ENCODE assay signal across 13 mouse cellular contexts in genomic region chr9:43934012-43934690, GRCm38 (mm10).
DNase-seq lines count a peak whose midpoint lies in the region; ATAC-seq and TF ChIP-seq lines count a peak whose summit lies in the region.
"Had no signal": no experiment of that assay in that cellular context is flagged by ENCODE, and none has a peak within 500 bp of the region (broad histone marks: within the 10 kb centered on the region; RNA-seq: fewer than 3 reads in every experiment).

No protein-coding gene starts in this region.

- H3K27ac ChIP-seq in hindbrain, embryonic 12.5 days: peak overlapping the region; percentile 58; the same call in 1 of the 2 replicates
- H3K27ac ChIP-seq in midbrain, embryonic 13.5 days: peak overlapping the region; percentile 67
- H3K27ac ChIP-seq in stomach, postnatal 0 days (replicated peaks): no peak overlapping the region
- H3K27ac ChIP-seq: limb, embryonic 12.5 days had no signal

- peak; percentile 43 to 51 for DNase-seq in right cerebral cortex, postnatal 10 days (ENCODE audit: low spot score in 2 of 2)
- no peak for DNase-seq in right cerebral cortex, adult 18-20 months
- no peak for DNase-seq in stomach, postnatal 0 days (ENCODE audit: low spot score)
- no peak for DNase-seq in heart, adult 8-10 months (ENCODE audit: low spot score)
- DNase-seq in layer of hippocampus, postnatal 36 days: no peak
- DNase-seq: adrenal gland, adult 8-10 months; cerebellum, adult 9-10 months; thymus, postnatal 36 days had no signal

- TF ChIP-seq EP300 in stomach, postnatal 0 days (optimal IDR thresholded peaks at IDR 0.05): no peak

- no peaks in the 10 kb centered on the region for H3K9me3 ChIP-seq in hindbrain, embryonic 12.5 days (replicated peaks)
- H3K9me3 ChIP-seq in midbrain, embryonic 13.5 days: no peaks in the 10 kb centered on the region
- no peaks in the 10 kb centered on the region for H3K9me3 ChIP-seq in stomach, postnatal 0 days (ENCODE audit: control insufficient read depth, low read length)
- H3K9me3 ChIP-seq: limb, embryonic 12.5 days had no signal

- H3K27me3 ChIP-seq in hindbrain, embryonic 12.5 days: peaks cover 10% of the 10 kb centered on the region
- peaks cover 23% of the 10 kb centered on the region for H3K27me3 ChIP-seq in midbrain, embryonic 13.5 days
- no peaks in the 10 kb centered on the region for H3K27me3 ChIP-seq in stomach, postnatal 0 days (ENCODE audit: control insufficient read depth, insufficient read depth, low read length)

- no peak overlapping the region for H3K9ac ChIP-seq in hindbrain, embryonic 12.5 days
- H3K9ac ChIP-seq in midbrain, embryonic 13.5 days (replicated peaks): peak overlapping the region; percentile 25; the same call in 1 of the 2 replicates
- H3K9ac ChIP-seq in stomach, postnatal 0 days (ENCODE audit: low read length): no peak overlapping the region
- H3K9ac ChIP-seq: limb, embryonic 12.5 days had no signal

- peak overlapping the region; percentile 13 for H3K4me2 ChIP-seq in hindbrain, embryonic 12.5 days (replicated peaks)
- H3K4me2 ChIP-seq in midbrain, embryonic 13.5 days (replicated peaks): peak overlapping the region; percentile 24
- H3K4me2 ChIP-seq in stomach, postnatal 0 days (replicated peaks; ENCODE audit: low read depth): no peak overlapping the region
- H3K4me2 ChIP-seq: limb, embryonic 12.5 days had no signal

- 16% methylated on average over 18 of the region's 18 CpGs for WGBS in hindbrain, embryonic 12.5 days
- 15% methylated on average over 18 of the region's 18 CpGs for WGBS in midbrain, embryonic 13.5 days
- 21% methylated on average over 18 of the region's 18 CpGs for WGBS in stomach, postnatal 0 days

- no peak for TF ChIP-seq CTCF in stomach, postnatal 0 days (IDR thresholded peaks at IDR 0.05; ENCODE audit: low read depth)

- no peak overlapping the region for H3K4me3 ChIP-seq in hindbrain, embryonic 12.5 days
- no peak overlapping the region for H3K4me3 ChIP-seq in midbrain, embryonic 13.5 days (replicated peaks)
- no peak overlapping the region for H3K4me3 ChIP-seq in stomach, postnatal 0 days (ENCODE audit: low read depth, low read length)
- H3K4me3 ChIP-seq: erythroblast, embryonic 14.5 days; limb, embryonic 12.5 days had no signal

- peak; percentile 57 for ATAC-seq in hindbrain, embryonic 12.5 days (ENCODE audit: low FRiP score)
- peak; percentile 71 for ATAC-seq in midbrain, embryonic 13.5 days
- 0 out of 2 replicates have a peak, but pooled peaks have one; percentile 38 for ATAC-seq in stomach, postnatal 0 days (ENCODE audit: low FRiP score, low TSS enrichment)
- no peak for ATAC-seq in inflammation-experienced regulatory T-cells, adult 6 months

- H3K36me3 ChIP-seq in hindbrain, embryonic 12.5 days: no peaks in the 10 kb centered on the region
- H3K36me3 ChIP-seq in midbrain, embryonic 13.5 days: no peaks in the 10 kb centered on the region
- H3K36me3 ChIP-seq in stomach, postnatal 0 days (ENCODE audit: control insufficient read depth, insufficient read depth, low read length): no peaks in the 10 kb centered on the region
- H3K36me3 ChIP-seq: limb, embryonic 12.5 days had no signal

- peaks cover 53% of the 10 kb centered on the region for H3K4me1 ChIP-seq in hindbrain, embryonic 12.5 days
- H3K4me1 ChIP-seq in midbrain, embryonic 13.5 days (replicated peaks): peaks cover 51% of the 10 kb centered on the region
- H3K4me1 ChIP-seq in stomach, postnatal 0 days (replicated peaks; ENCODE audit: control insufficient read depth, insufficient read depth): no peaks in the 10 kb centered on the region

Comparison
In these comparisons a context has a peak if more than half of its experiments do, and no peak if none do; other contexts are left out.
1. DNase-seq: peak in right cerebral cortex, postnatal 10 days (2 of 2); none in right cerebral cortex, adult 18-20 months (single experiment), stomach, postnatal 0 days (single experiment), heart, adult 8-10 months (single experiment) and layer of hippocampus, postnatal 36 days (0 of 2).